Mouse (Mus musculus) embryonic facial prominence, embryonic 10.5 days (tissue): ENCODE data around the gene Gm10800. TPM values are rescaled to one million over a fixed set of nuclear protein-coding genes. Genes with fewer than 3 reads are reported as not detected.
"Not testable (repeated sequence)": the region's sequence is repeated elsewhere in the genome, so short reads cannot be mapped to it uniquely, and the experiment has no call there.

ENCODE experiments used
- DNase-seq: peaks from one replicate; pipeline ENCODE4 v3.0.0-alpha.2; 2017; ENCODE audit warnings: low spot score
- H3K27ac ChIP-seq: fragments of 300-500 bp; sonication (generic); replicated peaks from 2 replicates; pipeline ENCODE4 v1.5.1; 2016; ENCODE audit warnings: mild to moderate bottlenecking
- H3K27me3 ChIP-seq: fragments of 300-500 bp; sonication (generic); replicated peaks from 2 replicates; pipeline ENCODE4 v1.6.1; 2016; ENCODE audit warnings: low read depth, mild to moderate bottlenecking; ENCODE audit not compliant: poor library complexity, severe bottlenecking
- H3K36me3 ChIP-seq: fragments of 300-500 bp; sonication (generic); replicated peaks from 2 replicates; pipeline ENCODE4 v1.6.1; 2016; ENCODE audit warnings: mild to moderate bottlenecking, moderate library complexity
- H3K4me1 ChIP-seq: fragments of 300-500 bp; sonication (generic); 2 replicates; pipeline ENCODE4 v1.6.1; 2016
- H3K4me3 ChIP-seq: fragments of 300-500 bp; sonication (generic); 2 replicates; pipeline ENCODE4 v1.5.1; 2016; ENCODE audit warnings: mild to moderate bottlenecking, moderate library complexity
- H3K9me3 ChIP-seq: fragments of 300-500 bp; sonication (generic); 2 replicates; pipeline ENCODE4 v1.6.1; 2016; ENCODE audit warnings: mild to moderate bottlenecking
- WGBS: fragments of 180-500 bp; shearing (Covaris S2); methylation state at CpG from one replicate; pipeline ENCODE4 v1.1.7; 2016; 5-methylcytosine and 5-hydroxymethylcytosine counted together
- polyA plus RNA-seq: library from polyadenylated mRNA; unstranded; fragments of >200 nt; fragmentation: Nextera tagmentation; extraction: Ambion mirVana; gene quantifications from 2 replicates; pipeline ENCODE4 v1.2.1, GENCODE M21; 2016

The Gm10800 gene
- 0.49 and 0.70 TPM in 2 replicates for polyA plus RNA-seq

GRCm38 (mm10) chr2:98667201-98667600 is at the start of gene Gm10800:
Gene Gm10800 (minus strand): TSS chr2:98667301.
- H3K9me3 ChIP-seq, H3K4me3 ChIP-seq, H3K4me1 ChIP-seq, H3K36me3 ChIP-seq, H3K27me3 ChIP-seq, H3K27ac ChIP-seq, DNase-seq: not testable (repeated sequence)
- 84% methylated on average over 4 of the region's 4 CpGs for WGBS

- H3K4me1 ChIP-seq, result no peaks in the 10 kb centered on the region
- no peak for DNase-seq
- H3K4me3 ChIP-seq, result no peak overlapping the region
- WGBS, result 97% methylated on average over 1 of the region's 1 CpGs
- H3K27ac ChIP-seq, result no peak overlapping the region
- no peaks in the 10 kb centered on the region for H3K27me3 ChIP-seq
- no peaks in the 10 kb centered on the region for H3K9me3 ChIP-seq
- H3K36me3 ChIP-seq, result no peaks in the 10 kb centered on the region
These were observed 30.4 kb upstream of the Gm10800 start for GRCm38 (mm10) chr2:98697533-98697932.

GRCm38 (mm10) chr2:98661937-98662336 is 5.2 kb downstream of the Gm10800 start, which contains the start of gene Gm10801:
Gene Gm10801 (plus strand): TSS chr2:98662237.
- 81% methylated on average over 4 of the region's 5 CpGs for WGBS
- not testable (repeated sequence) for H3K27ac ChIP-seq, H3K36me3 ChIP-seq

More at GRCm38 (mm10) chr2:98661937-98662336, 5.2 kb downstream of the Gm10800 start, which contains the start of gene Gm10801:
- H3K9me3 ChIP-seq, H3K4me3 ChIP-seq, H3K4me1 ChIP-seq, DNase-seq, H3K27me3 ChIP-seq: not testable (repeated sequence)

Other genes starting within 250 kb of the Gm10800 start
- not detected in 2 replicates for gene Gm10801, start 5.1 kb downstream of the Gm10800 start, polyA plus RNA-seq